Mouse (Mus musculus) effector memory CD4-positive, alpha-beta T cell, adult 7 months (primary cell): ENCODE results near the gene 1700023F06Rik. TPM values are rescaled to one million over a fixed set of nuclear protein-coding genes. Genes with fewer than 3 reads are reported as not detected.

ENCODE experiments used
- polyA plus RNA-seq: library from polyadenylated mRNA; unstranded; fragments of 100-300 nt; shearing (Covaris generic); gene quantifications from one replicate; pipeline ENCODE4 v1.2.1, GENCODE M21; 2017

The 1700023F06Rik gene
- polyA plus RNA-seq, result not detected

GRCm38 (mm10) chr11:103208458-103208857 is at the start of gene 1700023F06Rik:
TSS of gene 1700023F06Rik (minus strand) at chr11:103208558.

DNA sequence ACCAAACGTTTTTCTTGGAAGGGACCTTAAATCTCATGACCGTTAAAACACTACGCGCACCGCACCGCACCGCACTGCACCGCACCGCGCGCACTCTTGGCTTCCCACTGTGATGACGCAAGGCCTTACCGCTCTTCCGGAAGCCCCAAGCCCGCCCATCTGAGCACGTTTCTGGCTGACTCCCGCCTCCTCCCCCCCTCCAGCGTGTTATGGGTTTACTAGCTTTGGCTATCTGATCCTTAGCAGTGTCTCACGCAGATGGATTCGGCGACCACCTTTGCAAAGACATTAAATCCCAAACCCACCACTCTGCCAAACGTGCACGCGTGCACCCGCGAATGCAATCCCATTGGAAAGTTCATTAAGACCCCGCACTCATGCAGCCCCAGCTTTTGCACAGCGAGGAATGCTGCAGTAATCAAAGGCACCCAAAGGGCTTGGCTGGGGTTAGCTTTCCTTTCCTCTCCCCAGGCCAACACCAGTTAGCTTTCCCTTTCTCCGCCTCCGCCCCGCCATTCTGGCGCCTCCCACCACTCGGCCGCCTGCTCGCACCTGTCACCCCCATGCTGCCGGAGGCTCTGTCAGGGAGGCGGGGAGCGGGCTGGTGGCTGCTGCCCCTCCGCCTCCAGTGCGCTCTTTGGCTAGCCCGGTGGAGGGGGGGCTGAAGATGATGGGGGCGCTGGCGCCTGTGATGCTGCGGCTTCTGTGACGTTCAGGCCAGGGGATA is 9.6 kb upstream of the 1700023F06Rik start, which contains the start of gene Spata32:
Gene Spata32, minus strand, starts transcription at position 643 of the 727 bp plus-strand sequence.

DNA sequence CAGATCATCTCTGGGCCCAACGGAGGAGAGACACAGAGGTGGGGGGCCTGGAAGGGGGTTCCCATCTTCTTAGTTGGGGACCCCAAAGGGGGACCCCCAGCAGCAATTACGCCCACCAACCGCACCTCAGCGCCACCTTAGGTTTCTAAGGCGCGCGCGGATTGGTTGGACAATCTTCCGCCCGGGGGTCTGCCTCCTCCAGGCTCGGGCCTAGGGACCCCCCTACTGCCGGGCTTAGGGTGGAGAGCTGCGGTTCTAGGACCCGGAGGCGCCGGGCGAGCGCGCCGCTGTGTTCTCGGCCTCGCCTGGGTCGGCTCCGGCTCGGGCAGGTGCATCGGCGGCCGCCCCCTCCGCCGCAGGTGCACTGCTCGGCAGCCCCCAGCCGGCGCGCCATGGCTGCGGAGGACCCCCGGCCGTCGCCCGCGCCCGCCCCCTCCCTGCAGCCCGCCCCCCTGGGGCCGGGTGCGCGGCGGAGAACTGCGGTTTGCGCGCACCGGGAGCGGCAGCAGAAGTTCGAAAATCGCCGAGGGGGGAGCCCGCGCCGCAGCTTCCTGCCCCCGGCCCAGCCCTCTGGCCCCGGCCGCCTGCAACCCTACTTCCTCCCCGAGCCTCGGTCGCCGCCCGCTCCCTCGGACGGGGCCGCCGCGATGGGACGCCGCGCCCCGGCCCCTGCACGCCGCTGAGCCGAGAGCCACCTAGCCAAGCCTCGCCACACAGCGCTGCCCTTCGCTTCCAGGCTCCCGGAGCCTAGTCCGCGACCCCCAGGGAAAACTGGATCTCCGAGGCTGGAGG is 37.7 kb downstream of the 1700023F06Rik start, which contains the start of gene Fmnl1:
Gene Fmnl1, plus strand, starts transcription at position 614 of the 792 bp plus-strand sequence.

Other genes with a start within 250 kb of the 1700023F06Rik start
- 72.9 TPM for gene Nmt1, start 180.4 kb downstream of the 1700023F06Rik start, polyA plus RNA-seq
- 8.9 TPM for gene Dcakd, start 180.2 kb downstream of the 1700023F06Rik start, polyA plus RNA-seq
- gene Plcd3, start 106.9 kb downstream of the 1700023F06Rik start, polyA plus RNA-seq, result 2.5 TPM
- 44.4 TPM for gene Acbd4, start 106.9 kb downstream of the 1700023F06Rik start, polyA plus RNA-seq
- 8.9 TPM for gene Hexim1, start 92.3 kb downstream of the 1700023F06Rik start, polyA plus RNA-seq
- 5.9 TPM for gene Hexim2, start 76.1 kb downstream of the 1700023F06Rik start, polyA plus RNA-seq
- gene Fmnl1, start 37.5 kb downstream of the 1700023F06Rik start, polyA plus RNA-seq, result 143 TPM
- gene Spata32, start 9.9 kb upstream of the 1700023F06Rik start, polyA plus RNA-seq, result not detected
- 160 TPM for gene Map3k14, start 58.9 kb upstream of the 1700023F06Rik start, polyA plus RNA-seq
- 49.0 TPM for gene Arhgap27, start 155.1 kb upstream of the 1700023F06Rik start, polyA plus RNA-seq
- gene Plekhm1, start 204.1 kb upstream of the 1700023F06Rik start, polyA plus RNA-seq, result 24.9 TPM